Mouse (Mus musculus) B cell, adult 67 days (primary cell): ENCODE data around the gene Wnt11. TPM values are rescaled to one million over a fixed set of nuclear protein-coding genes. Genes with fewer than 3 reads are reported as not detected.

Experiments used
- total RNA-seq, 2 experiments: library from RNA; stranded (reverse); gene quantifications; 4 replicates each; pipeline ENCODE4 v1.2.4; 2023

Wnt11 gene
- total RNA-seq = under 1 TPM in 1 of 2 experiments, not detected in 1; 0.29 TPM

GRCm38 (mm10) chr7:98834711-98835321 lies at the start of gene Wnt11:
Gene Wnt11 (plus strand): TSS chr7:98835112.

Other genes with a start within 250 kb of the Wnt11 start
- 10 to 100 TPM; 66.1 to 92.4 TPM for gene Emsy, start 178.3 kb upstream of the Wnt11 start, total RNA-seq
- gene Thap12, start 132.0 kb upstream of the Wnt11 start, total RNA-seq = 10 to 100 TPM; 48.6 to 49.7 TPM